In genomic region chr12:92904382-92904781, GRCm38 (mm10) we compare ENCODE assay signal across 17 mouse cellular contexts.
"Had no signal": no experiment of that assay in that cellular context is flagged by ENCODE, and none has a peak within 500 bp of the region (broad histone marks: within the 10 kb centered on the region; RNA-seq: fewer than 3 reads in every experiment).

No protein-coding gene starts in this region.

- ATAC-seq: liver, embryonic 12.5 days; liver, postnatal 0 days; lung, postnatal 0 days; midbrain, embryonic 13.5 days; midbrain, embryonic 15.5 days; midbrain, embryonic 16.5 days had no signal

- DNase-seq: left cerebral cortex, postnatal 4 days; liver; liver, embryonic 13.5 days; liver, postnatal 0 days; lung, adult 18-20 months; lung, adult 2 months; lung, embryonic 14.5 days; lung, postnatal 10 days; lung, postnatal 14 days; lung, postnatal 36 days; lung, postnatal 4 days; midbrain, embryonic 14.5 days had no signal
